Mouse (Mus musculus): Measurements from ENCODE around the gene Pdcd1lg2.
"Not testable (repeated sequence)": the region's sequence is repeated elsewhere in the genome, so short reads cannot be mapped to it uniquely, and the experiment has no call there.

The Pdcd1lg2 gene

GRCm38 (mm10) chr19:29384412-29384811 lies 26.3 kb upstream of the Pdcd1lg2 start:
- DNase-seq = no peak

- no peak for DNase-seq
These were observed 25.7 kb upstream of the Pdcd1lg2 start for GRCm38 (mm10) chr19:29384994-29385393.

GRCm38 (mm10) chr19:29385822-29386221 lies 24.9 kb upstream of the Pdcd1lg2 start:
- DNase-seq = no peak

- no peak for DNase-seq
These were observed 21.9 kb upstream of the Pdcd1lg2 start for GRCm38 (mm10) chr19:29388818-29389217.

GRCm38 (mm10) chr19:29390483-29390882 lies 20.2 kb upstream of the Pdcd1lg2 start:
- no peak for DNase-seq

GRCm38 (mm10) chr19:29391279-29391678 lies 19.4 kb upstream of the Pdcd1lg2 start:
- no peak for DNase-seq

- no peak for DNase-seq
These were observed 17.4 kb upstream of the Pdcd1lg2 start for GRCm38 (mm10) chr19:29393333-29393732.

- no peak for DNase-seq
These were observed 16.0 kb upstream of the Pdcd1lg2 start for GRCm38 (mm10) chr19:29394721-29395120.

GRCm38 (mm10) chr19:29396353-29396752 lies 14.4 kb upstream of the Pdcd1lg2 start:
- no peak for DNase-seq

- no peak for DNase-seq
These were observed 10.9 kb upstream of the Pdcd1lg2 start for GRCm38 (mm10) chr19:29399786-29400185.

GRCm38 (mm10) chr19:29400466-29400865 lies 10.3 kb upstream of the Pdcd1lg2 start:
- no peak for DNase-seq

GRCm38 (mm10) chr19:29402621-29403020 lies 8.1 kb upstream of the Pdcd1lg2 start:
- no peak for DNase-seq

- no peak for DNase-seq
These were observed 7.5 kb upstream of the Pdcd1lg2 start for GRCm38 (mm10) chr19:29403251-29403650.

GRCm38 (mm10) chr19:29405388-29405787 lies 5.3 kb upstream of the Pdcd1lg2 start:
- no peak for DNase-seq

- no peak for DNase-seq
These were observed 4.4 kb upstream of the Pdcd1lg2 start for GRCm38 (mm10) chr19:29406042-29407017.

GRCm38 (mm10) chr19:29412476-29413420 lies 2.0 kb downstream of the Pdcd1lg2 start:
- DNase-seq = peak in 1 of 2 experiments; percentile 18

- DNase-seq = no peak
These were observed 3.8 kb downstream of the Pdcd1lg2 start for GRCm38 (mm10) chr19:29414513-29414912.

- not testable (repeated sequence) for DNase-seq
These were observed 4.2 kb downstream of the Pdcd1lg2 start for GRCm38 (mm10) chr19:29414917-29415316.

GRCm38 (mm10) chr19:29416393-29416902 lies 5.7 kb downstream of the Pdcd1lg2 start:
- DNase-seq = no peak

GRCm38 (mm10) chr19:29417188-29417587 lies 6.5 kb downstream of the Pdcd1lg2 start:
- no peak for DNase-seq

- no peak for DNase-seq
These were observed 7.2 kb downstream of the Pdcd1lg2 start for GRCm38 (mm10) chr19:29417894-29418293.

GRCm38 (mm10) chr19:29418661-29419115 lies 8.0 kb downstream of the Pdcd1lg2 start:
- peak; percentile 1 to 26 for DNase-seq

- peak; percentile 1 to 6 for DNase-seq
These were observed 8.8 kb downstream of the Pdcd1lg2 start for GRCm38 (mm10) chr19:29419506-29419905.

Measured in kidney, postnatal 36 days (tissue).